Mouse (Mus musculus) embryonic facial prominence, embryonic 13.5 days (tissue): Measurements from ENCODE around the gene Nebl. TPM values are rescaled to one million over a fixed set of nuclear protein-coding genes. Genes with fewer than 3 reads are reported as not detected.
"Not testable (repeated sequence)": the region's sequence is repeated elsewhere in the genome, so short reads cannot be mapped to it uniquely, and the experiment has no call there.

Experiments used
- ATAC-seq: fragments of 200-750 bp; cut with Nextera tagmentation; 2 replicates; pipeline ENCODE4 v1.8.0; 2017; ENCODE audit warnings: low read depth; ENCODE audit not compliant: insufficient number of reproducible peaks, insufficient read depth, low FRiP score, low TSS enrichment
- H3K27ac ChIP-seq: fragments of 300-500 bp; sonication (generic); 2 replicates; pipeline ENCODE4 v1.5.1; 2015; ENCODE audit warnings: moderate library complexity, mild to moderate bottlenecking, inconsistent platforms
- H3K27me3 ChIP-seq: fragments of 300-500 bp; sonication (generic); 2 replicates; pipeline ENCODE4 v1.6.1; 2015; ENCODE audit warnings: mild to moderate bottlenecking, inconsistent platforms
- H3K36me3 ChIP-seq: fragments of 300-500 bp; sonication (generic); 2 replicates; pipeline ENCODE4 v1.6.1; 2015; ENCODE audit warnings: mild to moderate bottlenecking, inconsistent platforms
- H3K4me1 ChIP-seq: fragments of 300-500 bp; sonication (generic); 2 replicates; pipeline ENCODE4 v1.6.1; 2015; ENCODE audit warnings: inconsistent platforms
- H3K4me2 ChIP-seq: fragments of 300-500 bp; sonication (generic); 2 replicates; pipeline ENCODE4 v1.6.1; 2015; ENCODE audit warnings: moderate library complexity, mild to moderate bottlenecking, inconsistent platforms
- H3K4me3 ChIP-seq: fragments of 300-500 bp; sonication (generic); 2 replicates; pipeline ENCODE4 v1.5.1; 2015; ENCODE audit warnings: mild to moderate bottlenecking, inconsistent platforms
- H3K9ac ChIP-seq: fragments of 300-500 bp; sonication (generic); 2 replicates; pipeline ENCODE4 v1.6.1; 2015; ENCODE audit warnings: mild to moderate bottlenecking, inconsistent platforms
- H3K9me3 ChIP-seq: fragments of 300-500 bp; sonication (generic); 2 replicates; pipeline ENCODE4 v1.6.1; 2016; ENCODE audit warnings: inconsistent platforms
- WGBS: fragments of 180-500 bp; shearing (Covaris S2); methylation state at CpG from one replicate; pipeline ENCODE4 v1.1.7; 2015; ENCODE audit warnings: mixed read lengths; 5-methylcytosine and 5-hydroxymethylcytosine counted together
- microRNA-seq: library from miRNA; unstranded; fragments of <30 nt; microRNA quantifications from one replicate; pipeline ENCODE4, GENCODE M21; 2016
- polyA plus RNA-seq: library from polyadenylated mRNA; unstranded; fragments of >200 nt; fragmentation: Nextera tagmentation; extraction: Ambion mirVana; gene quantifications from 2 replicates; pipeline ENCODE4 v1.2.1, GENCODE M21; 2015

Nebl gene
- polyA plus RNA-seq, 1 experiment from 2014 or later: 16.2 TPM

DNA sequence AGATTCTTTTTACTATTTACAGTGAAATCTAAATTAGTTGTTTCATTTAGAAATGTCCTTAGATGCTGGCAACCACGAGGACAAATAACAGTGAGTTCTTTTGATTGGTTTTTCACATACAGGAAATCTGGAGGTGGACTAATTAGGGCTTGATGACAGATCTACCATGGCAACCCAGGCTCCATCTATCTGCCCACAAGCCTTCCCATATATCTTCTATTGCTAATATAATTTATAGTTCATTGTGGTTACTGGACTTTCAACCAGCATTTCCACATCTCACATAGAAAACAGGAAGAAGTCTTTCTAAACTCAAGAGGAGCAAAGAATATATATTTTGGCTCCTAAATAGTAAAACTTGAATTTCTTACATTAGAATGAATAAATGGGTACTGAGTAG lies 433.8 kb downstream of the Nebl start:
- Histone ChIP-seq H3K4me1 (peaks cover 4% of the 10 kb centered on the region; the same call in 1 of the 2 replicates), H3K36me3 (no peaks in the 10 kb centered on the region), H3K4me2 (no peak overlapping the region), H3K9me3 (no peaks in the 10 kb centered on the region), H3K27ac (no peak overlapping the region), H3K9ac (no peak overlapping the region), H3K4me3 (no peak overlapping the region), H3K27me3 (no peaks in the 10 kb centered on the region)
- no peak for ATAC-seq
- WGBS: 52% methylated on average over 1 of the region's 1 CpGs

DNA sequence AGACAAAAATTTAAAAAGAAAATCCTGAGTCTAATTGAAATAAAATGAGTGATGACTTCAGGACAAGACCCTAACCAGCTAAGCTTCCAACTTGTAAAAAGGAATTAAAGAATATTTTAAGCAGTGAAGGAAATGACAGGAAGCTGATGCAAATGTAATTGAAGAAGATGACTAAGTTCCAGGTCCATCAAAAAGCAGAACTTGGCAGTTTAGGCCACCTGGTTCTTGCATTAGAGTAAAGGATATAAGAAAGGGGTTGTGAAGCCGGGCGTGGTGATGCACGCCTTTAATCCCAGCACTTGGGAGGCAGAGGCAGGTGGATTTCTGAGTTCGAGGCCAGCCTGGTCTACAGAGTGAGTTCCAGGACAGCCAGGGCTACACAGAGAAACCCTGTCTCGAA lies 436.0 kb downstream of the Nebl start:
- not testable (repeated sequence) for H3K27me3 ChIP-seq, H3K4me3 ChIP-seq, H3K4me1 ChIP-seq, H3K9ac ChIP-seq, H3K36me3 ChIP-seq, ATAC-seq, H3K9me3 ChIP-seq, H3K27ac ChIP-seq, H3K4me2 ChIP-seq
- WGBS: 85% methylated on average over 4 of the region's 5 CpGs

Small RNAs within 50 kb of the gene (microRNA-seq; reads per million reads assigned to microRNA genes)
- not detected for gene Mir6419
